Mouse (Mus musculus): ENCODE data around the gene Ube2o. TPM values are rescaled to one million over a fixed set of nuclear protein-coding genes. Genes with fewer than 3 reads are reported as not detected.
A peak's percentile ranks its signal among the peaks of the same experiment; 100 is the strongest.
"Not testable (repeated sequence)": the region's sequence is repeated elsewhere in the genome, so short reads cannot be mapped to it uniquely, and the experiment has no call there.

The Ube2o gene
- total RNA-seq, 2 experiments from 2014 or later, result 27.7 to 29.5 TPM

DNA sequence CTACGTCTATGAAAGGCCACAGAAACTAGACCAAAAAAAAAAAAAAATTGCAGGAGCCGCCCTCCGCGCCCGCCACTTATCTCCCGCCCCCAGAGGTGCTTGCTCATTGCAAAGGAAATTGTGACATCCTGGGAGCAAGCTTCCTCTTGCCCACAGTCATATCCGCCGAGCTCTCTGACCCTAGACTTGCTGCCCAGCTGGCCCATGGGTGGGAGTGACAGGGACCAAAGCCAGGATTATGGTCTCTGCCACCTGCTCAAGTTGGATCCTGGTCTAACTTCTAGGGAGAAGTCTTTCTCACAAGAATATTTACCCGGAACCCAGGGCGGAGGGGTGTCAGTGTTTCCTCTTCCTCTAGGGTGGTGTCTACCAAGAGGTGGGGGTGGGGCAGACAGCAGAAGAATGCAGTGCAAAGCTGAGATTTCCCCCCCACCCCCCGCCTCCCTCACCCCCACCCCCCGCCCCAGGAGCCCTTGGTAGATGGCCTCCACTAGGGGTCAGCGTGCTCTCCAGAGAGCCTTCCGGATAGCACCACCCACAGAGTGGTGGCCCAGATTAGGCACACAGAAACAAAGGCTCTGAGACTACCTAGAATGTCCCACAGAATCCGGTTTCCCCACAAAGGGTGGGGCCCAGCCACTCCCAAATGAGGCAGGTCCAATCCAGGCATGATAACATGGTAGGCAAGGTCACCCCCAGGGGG is 34.6 kb upstream of the Ube2o start:
- peak; percentile 73 to 87 for DNase-seq

- DNase-seq, result no peak
These were observed 32.0 kb upstream of the Ube2o start for GRCm38 (mm10) chr11:116613234-116613633.

GRCm38 (mm10) chr11:116612554-116612953 is 31.3 kb upstream of the Ube2o start:
- DNase-seq, result no peak

DNA sequence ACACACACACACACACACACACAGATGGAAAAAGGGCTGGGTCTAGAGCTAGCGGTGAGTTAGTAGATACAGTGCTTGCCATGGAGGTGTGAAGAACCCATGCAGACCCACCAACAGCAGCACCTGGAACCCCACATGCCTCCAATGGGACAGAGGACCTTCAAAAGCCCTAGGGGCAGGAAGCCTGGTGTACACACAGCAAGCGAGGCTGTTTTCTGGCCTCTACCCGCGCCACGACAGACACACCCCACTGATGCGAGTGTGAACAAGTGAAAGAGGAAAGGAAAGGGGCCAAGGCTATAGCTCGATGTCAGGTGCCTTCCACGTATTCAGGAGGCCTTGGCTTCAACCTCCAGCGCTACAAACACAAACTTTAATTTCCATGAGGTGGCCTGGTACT is 30.6 kb upstream of the Ube2o start:
- no peak for DNase-seq

DNA sequence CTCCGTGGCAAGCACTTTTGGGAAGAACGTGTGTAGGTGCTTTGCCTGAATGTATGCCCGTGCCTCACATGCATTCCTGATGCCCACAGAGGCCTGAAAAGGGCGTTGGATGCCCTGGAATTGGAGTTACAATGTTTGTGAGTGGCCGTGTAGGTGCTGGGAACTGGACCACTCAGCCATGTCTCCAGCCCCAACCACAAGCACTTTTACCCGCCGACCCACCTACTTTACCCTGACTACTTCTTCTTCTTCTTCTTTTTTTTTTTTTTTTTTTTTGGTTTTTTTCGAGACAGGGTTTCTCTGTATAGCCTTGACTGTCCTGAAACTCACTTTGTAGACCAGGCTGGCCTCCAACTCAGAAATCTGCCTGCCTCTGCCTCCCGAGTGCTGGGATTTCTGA is 29.9 kb upstream of the Ube2o start:
- DNase-seq, result not testable (repeated sequence)

- no peak for DNase-seq
These were observed 28.9 kb upstream of the Ube2o start for GRCm38 (mm10) chr11:116609965-116610630.

- no peak for DNase-seq
These were observed 26.5 kb upstream of the Ube2o start for GRCm38 (mm10) chr11:116607717-116608116.

DNA sequence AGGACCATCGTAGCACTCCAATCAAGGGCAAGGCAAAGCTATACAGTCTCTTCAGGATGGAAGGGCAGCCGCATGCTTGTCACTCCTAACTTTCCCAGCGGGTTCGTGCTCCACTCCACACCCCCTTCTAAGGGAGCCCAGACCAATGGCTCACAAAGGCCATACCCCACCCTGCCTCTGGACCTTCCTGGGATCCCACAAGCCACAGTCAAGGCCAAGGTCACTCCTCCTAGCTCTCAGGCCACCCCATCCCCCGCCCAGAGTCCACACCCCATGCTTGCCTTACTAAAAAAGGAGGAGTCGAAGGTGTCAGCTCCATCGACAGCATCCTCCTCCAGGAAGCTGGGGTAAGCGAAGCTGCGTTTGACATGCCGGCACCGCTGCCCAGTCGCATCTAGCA is 22.9 kb upstream of the Ube2o start:
- no peak for DNase-seq

DNA sequence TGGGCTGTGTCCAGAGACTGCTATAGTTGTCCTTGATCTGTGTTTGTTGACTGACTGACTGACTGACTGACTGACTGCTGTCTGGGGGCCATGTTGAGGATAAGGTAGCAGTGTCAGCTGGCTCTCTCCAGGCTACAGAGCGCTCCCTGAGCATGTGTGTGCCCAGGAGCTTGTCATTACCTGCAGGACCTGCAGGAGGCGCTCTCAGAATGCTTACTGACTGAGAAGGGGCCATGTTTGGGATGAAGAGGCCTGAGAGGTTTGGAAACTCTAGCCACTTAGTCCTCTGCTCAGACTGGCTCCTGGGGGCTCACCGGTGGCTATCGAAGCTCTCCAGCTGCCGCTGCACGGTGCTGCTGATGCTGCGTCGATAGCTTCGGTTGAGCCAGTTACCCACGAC is 22.1 kb upstream of the Ube2o start:
- peak in 1 of 2 experiments; percentile 59 for DNase-seq

GRCm38 (mm10) chr11:116602043-116602442 is 20.8 kb upstream of the Ube2o start:
- DNase-seq, result no peak

DNA sequence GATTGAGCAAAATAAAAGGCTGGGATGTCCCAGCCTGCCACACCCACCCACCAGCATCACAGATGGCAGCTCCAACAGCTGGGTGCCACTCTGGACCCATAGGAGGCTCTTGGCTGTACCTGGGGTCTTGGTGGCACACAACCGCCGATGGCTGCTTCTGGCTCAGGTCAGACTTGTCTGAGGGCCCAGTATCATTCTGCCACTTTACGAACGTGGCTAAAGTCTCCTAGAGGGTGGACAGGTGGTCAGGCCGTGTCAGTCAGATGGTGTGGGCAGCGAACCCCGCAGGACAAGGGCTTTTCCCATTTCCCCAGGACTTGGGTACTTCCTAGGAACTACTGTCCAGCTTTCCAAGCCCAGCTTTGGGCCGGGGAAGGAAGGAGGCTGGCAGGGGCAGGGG is 19.9 kb upstream of the Ube2o start:
- no peak for DNase-seq

GRCm38 (mm10) chr11:116599230-116599629 is 18.0 kb upstream of the Ube2o start:
- DNase-seq, result no peak

- DNase-seq, result no peak
These were observed 16.9 kb upstream of the Ube2o start for GRCm38 (mm10) chr11:116598193-116598592.

DNA sequence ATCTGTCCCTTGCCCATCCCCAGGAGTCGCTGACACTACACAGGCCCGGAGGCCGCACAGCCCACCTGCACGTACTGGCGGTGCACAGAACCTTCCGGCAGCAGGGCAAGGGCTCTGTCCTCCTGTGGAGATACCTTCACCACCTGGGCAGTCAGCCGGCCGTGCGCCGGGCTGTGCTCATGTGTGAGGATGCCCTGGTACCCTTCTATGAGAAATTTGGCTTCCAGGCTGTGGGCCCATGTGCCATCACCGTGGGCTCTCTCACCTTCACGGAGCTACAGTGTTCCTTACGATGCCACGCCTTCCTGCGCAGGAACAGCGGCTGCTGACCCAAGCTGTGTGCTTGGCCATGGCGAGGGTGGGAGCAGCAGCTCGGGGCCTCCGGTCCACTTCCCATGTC is 15.5 kb upstream of the Ube2o start:
- DNase-seq, result no peak

DNA sequence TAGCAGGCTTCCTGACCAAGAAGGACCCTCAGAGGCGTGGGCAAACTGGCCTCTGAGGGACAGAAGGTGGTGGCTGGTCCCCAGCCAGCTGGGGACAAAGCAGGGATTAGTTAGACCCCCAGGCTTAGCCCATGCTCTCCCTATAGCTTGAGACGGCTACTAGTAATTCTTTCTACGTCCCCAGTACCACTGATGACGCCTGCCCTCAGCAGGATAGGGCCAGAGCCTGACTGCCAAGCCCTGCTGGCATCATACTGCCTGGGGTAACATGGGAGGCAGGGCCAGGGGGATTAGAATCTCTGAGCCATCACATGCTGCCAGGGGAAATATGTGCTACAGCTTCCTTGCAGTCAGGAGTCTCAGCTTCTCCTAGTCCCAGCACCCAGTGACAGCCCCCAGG is 12.1 kb upstream of the Ube2o start:
- DNase-seq, result no peak

DNA sequence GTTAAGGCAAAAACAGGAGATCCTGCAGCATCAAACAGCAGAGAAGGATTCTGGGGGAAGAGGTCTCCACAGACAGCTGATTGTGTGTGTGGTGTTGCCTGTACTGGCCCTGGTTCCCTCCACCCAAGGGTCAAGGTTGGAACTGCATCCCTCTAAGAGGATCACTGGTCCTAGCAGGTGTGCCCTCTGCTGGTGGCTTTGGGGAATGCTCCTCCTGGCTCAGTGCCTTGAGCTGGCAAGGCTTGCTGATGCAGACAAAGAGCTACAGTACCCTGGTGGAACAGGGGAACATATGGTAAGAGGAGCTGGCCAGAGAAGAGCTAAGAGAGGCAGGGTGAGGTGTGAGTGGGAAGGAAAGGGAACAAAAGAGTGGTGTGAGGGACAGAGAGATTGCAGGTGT is 11.2 kb upstream of the Ube2o start:
- DNase-seq, result peak; percentile 91 to 99

DNA sequence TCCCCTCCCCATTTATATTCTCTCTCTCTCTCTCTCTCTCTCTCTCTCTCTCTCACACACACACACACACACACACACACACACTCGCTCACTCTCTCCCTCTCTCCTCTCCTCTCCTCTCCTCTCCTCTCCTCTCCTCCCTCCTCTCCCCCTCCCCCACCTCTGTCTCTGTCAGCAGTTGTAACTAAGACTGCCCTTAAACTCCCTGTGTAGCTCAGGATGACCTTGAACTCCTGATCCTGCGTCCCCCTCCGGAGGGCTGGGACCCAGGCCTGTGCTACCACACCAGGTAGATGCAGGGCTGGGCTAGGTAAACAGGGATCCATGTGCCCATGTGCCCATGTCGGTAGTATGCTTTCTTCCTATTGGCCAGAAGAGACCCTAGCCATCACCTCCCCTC is 10.4 kb upstream of the Ube2o start:
- DNase-seq, result no peak

DNA sequence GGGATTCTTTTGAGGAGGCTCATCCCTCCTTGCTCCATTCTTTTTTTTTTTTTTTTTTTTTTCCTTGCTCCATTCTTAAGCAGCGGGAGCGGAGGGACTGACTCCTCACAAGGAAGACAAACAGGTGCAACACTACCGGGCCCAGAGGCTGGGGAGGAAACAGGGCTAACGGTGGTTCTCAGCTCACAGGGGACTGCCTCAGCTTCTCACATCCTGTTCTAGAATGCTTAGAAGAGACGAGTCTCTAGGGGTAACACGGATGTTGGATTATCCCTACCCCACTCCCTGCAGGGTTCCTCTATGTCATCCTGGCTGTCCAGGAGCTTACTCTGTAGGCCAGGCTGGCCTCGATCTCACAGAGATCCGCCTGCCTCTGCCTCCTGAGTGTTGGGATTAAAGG is 8.3 kb upstream of the Ube2o start:
- DNase-seq, result no peak

GRCm38 (mm10) chr11:116589020-116589531 is 7.8 kb upstream of the Ube2o start:
- peak in 1 of 2 experiments; percentile 21 for DNase-seq

DNA sequence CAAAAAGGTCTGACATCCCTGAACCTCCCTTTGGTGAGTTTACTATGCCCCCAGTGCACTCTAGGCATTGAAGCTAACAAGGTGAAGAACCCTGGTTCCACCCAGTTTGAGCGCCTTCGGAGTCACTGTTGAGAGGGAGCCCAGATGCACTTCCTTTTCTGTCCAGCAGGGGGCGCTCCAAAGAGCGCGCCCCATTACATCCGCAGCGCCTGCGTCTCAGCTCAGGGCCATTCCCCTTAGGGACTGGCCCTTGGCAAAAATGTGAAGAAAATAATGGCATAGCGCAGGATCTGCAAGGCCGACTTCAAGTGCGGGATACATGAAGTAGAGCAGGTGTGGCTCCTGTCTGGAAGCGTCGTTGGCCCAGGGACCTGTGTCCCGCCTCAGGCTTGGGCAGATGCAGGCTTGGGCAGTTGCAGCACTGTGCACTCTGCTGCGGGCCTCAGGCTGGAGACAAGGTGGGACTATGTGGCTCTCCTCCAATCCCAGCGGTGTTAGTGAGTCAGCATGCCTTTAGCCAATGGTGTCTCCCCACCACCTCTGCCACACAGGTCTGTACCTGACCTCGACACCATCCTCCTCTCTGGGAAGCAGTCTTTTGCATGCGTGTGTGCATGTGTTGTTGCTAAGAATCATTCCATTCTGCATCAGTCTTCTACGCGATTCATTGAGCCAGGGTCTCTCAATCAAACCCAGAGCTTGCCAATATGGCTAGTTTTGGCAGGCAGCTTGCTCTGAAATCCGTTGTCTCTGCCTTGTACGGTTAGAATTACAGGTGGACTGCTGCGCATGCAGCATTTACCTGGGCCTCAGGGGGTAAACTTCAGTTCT is 5.8 kb upstream of the Ube2o start:
- peak; percentile 69 to 86 for DNase-seq

DNA sequence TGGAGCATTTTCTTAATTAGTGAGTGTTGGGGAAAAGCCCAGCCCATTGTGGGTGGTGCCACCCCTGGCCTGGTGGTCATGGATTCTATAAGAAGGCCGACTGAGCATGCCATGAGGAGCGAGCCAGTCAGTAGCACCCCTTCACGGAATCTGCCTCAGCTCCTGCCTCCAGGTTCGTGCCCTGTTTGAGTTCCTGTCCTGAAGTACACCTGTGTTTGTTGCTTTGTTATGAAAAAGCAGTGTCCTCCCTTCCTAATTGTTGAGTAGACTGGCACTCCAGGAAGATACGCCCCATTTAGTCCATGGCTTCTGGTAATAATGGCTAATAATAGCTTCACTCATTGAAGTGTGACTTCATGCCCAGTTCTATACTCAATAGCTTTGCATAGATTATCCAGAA is 5.1 kb upstream of the Ube2o start, which contains the start of gene Aanat:
Gene Aanat, plus strand, starts transcription at position 123 of the 400 bp plus-strand sequence.
- no peak for DNase-seq

GRCm38 (mm10) chr11:116585682-116586081 is 4.4 kb upstream of the Ube2o start:
- no peak for DNase-seq

Data from heart, adult 18-20 months (tissue).